Mouse (Mus musculus): ENCODE measurements around the gene Cyth1.

GRCm38 (mm10) chr11:118247359-118248095 lies 865 bp downstream of the Cyth1 start:
- TF ChIP-seq POLR2A (IDR thresholded peaks at IDR 0.05; ENCODE audit: low read depth, low read length) (no peak), CTCF (IDR thresholded peaks at IDR 0.05; ENCODE audit: extremely low read depth, insufficient read length, insufficient replicate concordance, low read depth, low read length) (peak; percentile 9; the same call in 1 of the 2 replicates)
